Mouse (Mus musculus) midbrain, embryonic 14.5 days (tissue): ENCODE data around the gene Ptgdr. TPM values are rescaled to one million over a fixed set of nuclear protein-coding genes. Genes with fewer than 3 reads are reported as not detected.
"Not testable (repeated sequence)": the region's sequence is repeated elsewhere in the genome, so short reads cannot be mapped to it uniquely, and the experiment has no call there.

Experiments used
- ATAC-seq: fragments of 200-750 bp; cut with Nextera tagmentation; 2 replicates; pipeline ENCODE4 v1.8.0; 2017; ENCODE audit warnings: moderate number of reproducible peaks, moderate library complexity; ENCODE audit not compliant: low FRiP score, low TSS enrichment
- DNase-seq: peaks from one replicate; pipeline ENCODE4 v3.0.0-alpha.2; 2015
- H3K27ac ChIP-seq: fragments of 300-500 bp; sonication (generic); replicated peaks from 2 replicates; pipeline ENCODE4 v1.5.1; 2014; ENCODE audit warnings: mild to moderate bottlenecking, low read depth, low read length, moderate library complexity
- H3K27me3 ChIP-seq: fragments of 300-500 bp; sonication (generic); 2 replicates; pipeline ENCODE4 v1.6.1; 2014; ENCODE audit warnings: low read length, control low read depth, mixed read lengths; ENCODE audit not compliant: control insufficient read depth, insufficient read depth
- H3K36me3 ChIP-seq: fragments of 300-500 bp; sonication (generic); 2 replicates; pipeline ENCODE4 v1.6.1; 2014; ENCODE audit warnings: low read length, control low read depth; ENCODE audit not compliant: control insufficient read depth, insufficient read depth
- H3K4me1 ChIP-seq: fragments of 300-500 bp; sonication (generic); 2 replicates; pipeline ENCODE4 v1.6.1; 2014; ENCODE audit warnings: mild to moderate bottlenecking, antibody characterized with exemption, low read length, control low read depth; ENCODE audit not compliant: control insufficient read depth, insufficient read depth
- H3K4me2 ChIP-seq: fragments of 300-500 bp; sonication (generic); 2 replicates; pipeline ENCODE4 v1.6.1; 2014; ENCODE audit warnings: mild to moderate bottlenecking, low read length, moderate library complexity
- H3K4me3 ChIP-seq: fragments of 300-500 bp; sonication (generic); replicated peaks from 2 replicates; pipeline ENCODE4 v1.5.1; 2014; ENCODE audit warnings: low read depth, low read length
- H3K9ac ChIP-seq: fragments of 300-500 bp; sonication (generic); replicated peaks from 2 replicates; pipeline ENCODE4 v1.6.1; 2014; ENCODE audit warnings: mild to moderate bottlenecking, low read length, moderate library complexity
- H3K9me3 ChIP-seq: fragments of 300-500 bp; sonication (generic); 2 replicates; pipeline ENCODE4 v1.6.1; 2016; ENCODE audit warnings: low read length, control low read depth, mixed read lengths; ENCODE audit not compliant: control insufficient read depth
- WGBS: fragments of 180-500 bp; shearing (Covaris S2); extraction: QIAGEN DNeasy Blood & Tissue Kit; methylation state at CpG from one replicate; pipeline ENCODE4 v1.1.7; 2014; 5-methylcytosine and 5-hydroxymethylcytosine counted together
- polyA plus RNA-seq: library from polyadenylated mRNA; unstranded; fragments of >200 nt; fragmentation: Nextera tagmentation; extraction: Ambion mirVana; gene quantifications from 2 replicates; pipeline ENCODE4 v1.2.1, GENCODE M21; 2014

Gene Ptgdr
- polyA plus RNA-seq, 1 experiment from 2014 or later = 0.07 TPM

- DNase-seq = no peak
- H3K4me3 ChIP-seq = peak overlapping the region; percentile 30
- H3K4me1 ChIP-seq = no peaks in the 10 kb centered on the region
- 10% methylated on average over 12 of the region's 12 CpGs for WGBS
- no peak overlapping the region for H3K9ac ChIP-seq
- H3K27ac ChIP-seq = no peak overlapping the region
- ATAC-seq = no peak
- H3K4me2 ChIP-seq = peak overlapping the region; percentile 54
- H3K9me3 ChIP-seq = no peaks in the 10 kb centered on the region
- peaks cover 19% of the 10 kb centered on the region; the same call in 1 of the 2 replicates for H3K27me3 ChIP-seq
- no peaks in the 10 kb centered on the region for H3K36me3 ChIP-seq
Measured at GRCm38 (mm10) chr14:44858372-44858771, 803 bp downstream of the Ptgdr start.

DNA sequence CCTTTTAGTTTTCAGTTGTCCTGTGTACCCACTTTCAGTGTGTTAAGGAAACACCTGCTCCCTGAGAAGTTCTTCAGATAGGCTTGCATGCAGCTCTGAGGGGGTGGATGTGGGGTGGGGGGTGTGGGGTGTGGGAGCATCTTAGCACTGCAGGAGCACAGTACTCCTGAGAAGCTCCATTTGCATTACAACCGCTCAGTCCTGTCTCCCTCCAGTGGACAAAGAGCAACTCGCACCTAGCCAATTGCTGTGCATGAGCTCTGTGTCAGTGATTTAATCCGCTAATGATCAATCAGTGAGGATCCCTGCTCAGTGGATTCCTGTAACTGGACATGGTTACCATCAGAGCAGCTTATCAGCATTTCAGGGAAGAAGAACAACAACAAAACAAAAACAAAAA lies 8.5 kb downstream of the Ptgdr start:
- ATAC-seq (peak; percentile 68; the same call in 1 of the 2 replicates), DNase-seq (peak; percentile 51)
- not testable (repeated sequence) for H3K27me3 ChIP-seq, H3K27ac ChIP-seq, H3K9me3 ChIP-seq, H3K9ac ChIP-seq, H3K4me3 ChIP-seq, H3K4me1 ChIP-seq, H3K4me2 ChIP-seq, H3K36me3 ChIP-seq
- WGBS = 1% methylated on average over 3 of the region's 3 CpGs

DNA sequence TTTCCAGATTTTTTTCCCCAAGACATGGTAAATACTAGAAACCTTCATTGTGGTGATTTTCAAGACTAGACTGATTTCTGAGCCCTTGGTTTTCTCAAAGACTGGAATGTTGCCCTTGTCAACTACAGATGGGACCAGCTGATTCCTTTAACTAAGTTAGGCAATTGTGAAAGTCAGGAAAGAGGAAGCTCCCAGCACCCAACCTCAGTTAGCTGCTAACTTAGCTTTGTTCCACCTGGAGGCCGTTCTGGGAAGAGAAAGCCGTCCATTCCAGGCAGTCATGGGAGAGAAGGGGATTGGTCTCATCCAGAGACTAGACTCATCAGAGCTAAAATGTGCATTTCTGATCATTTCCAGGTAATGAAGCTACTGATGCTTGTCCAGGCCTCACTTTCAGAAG lies 11.4 kb downstream of the Ptgdr start:
- DNase-seq = no peak
- Histone ChIP-seq H3K36me3 (no peaks in the 10 kb centered on the region), H3K4me1 (no peaks in the 10 kb centered on the region), H3K9me3 (no peaks in the 10 kb centered on the region), H3K4me3 (no peak overlapping the region), H3K9ac (no peak overlapping the region), H3K27ac (no peak overlapping the region), H3K27me3 (no peaks in the 10 kb centered on the region), H3K4me2 (no peak overlapping the region)
- 96% methylated on average over 2 of the region's 2 CpGs for WGBS
- ATAC-seq = no peak

DNA sequence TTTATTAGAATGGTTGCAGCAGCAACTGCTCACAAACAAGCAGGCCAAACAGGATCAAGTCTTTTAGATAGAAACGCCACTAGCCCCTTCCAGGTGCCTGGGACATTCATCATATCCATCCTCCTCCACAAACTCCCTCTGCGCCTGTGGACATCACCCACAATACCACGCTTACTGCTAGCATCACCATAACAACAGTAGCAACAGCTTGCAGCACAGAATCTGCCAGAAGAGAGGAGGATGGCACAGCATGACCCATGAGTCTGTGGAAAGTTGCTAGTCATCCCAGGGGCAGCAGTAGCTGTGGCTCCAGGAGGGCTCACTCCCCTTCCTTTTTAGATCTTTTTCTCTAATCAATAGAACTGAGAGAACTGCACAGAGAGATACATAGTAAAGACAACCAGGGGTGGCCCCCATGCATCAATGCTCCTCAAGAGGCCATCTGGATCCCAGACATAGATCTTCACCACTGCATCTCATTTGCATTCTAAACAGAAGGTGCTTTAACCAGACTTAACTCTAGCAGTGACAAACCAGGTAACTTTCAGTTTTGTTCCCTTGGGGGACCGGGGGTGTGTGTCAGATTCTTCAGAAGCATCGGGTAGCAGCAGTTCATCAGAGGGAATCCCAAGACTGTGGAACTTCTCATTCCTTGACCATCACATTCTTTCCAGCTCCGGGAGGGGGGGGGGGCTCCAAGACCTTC lies 12.5 kb downstream of the Ptgdr start:
- no peak for ATAC-seq
- WGBS = 64% methylated on average over 6 of the region's 6 CpGs
- Histone ChIP-seq H3K4me2 (no peak overlapping the region), H3K9ac (no peak overlapping the region), H3K4me3 (no peak overlapping the region), H3K27me3 (no peaks in the 10 kb centered on the region), H3K9me3 (no peaks in the 10 kb centered on the region), H3K27ac (no peak overlapping the region), H3K4me1 (no peaks in the 10 kb centered on the region), H3K36me3 (no peaks in the 10 kb centered on the region)
- no peak for DNase-seq

GRCm38 (mm10) chr14:44843768-44844755 lies 15.1 kb downstream of the Ptgdr start:
- 38% methylated on average over 15 of the region's 15 CpGs for WGBS
- Histone ChIP-seq H3K36me3 (no peaks in the 10 kb centered on the region), H3K4me1 (no peaks in the 10 kb centered on the region), H3K9me3 (no peaks in the 10 kb centered on the region), H3K27ac (no peak overlapping the region), H3K4me2 (peak overlapping the region; percentile 42), H3K27me3 (no peaks in the 10 kb centered on the region), H3K9ac (0 out of 2 replicates have a peak overlapping the region, but pooled peaks have one; percentile 6), H3K4me3 (no peak overlapping the region)
- DNase-seq (peak; percentile 19), ATAC-seq (peak; percentile 38; the same call in 1 of the 2 replicates)

- H3K4me1 ChIP-seq = no peaks in the 10 kb centered on the region
- no peak overlapping the region for H3K27ac ChIP-seq
- H3K9ac ChIP-seq = no peak overlapping the region
- H3K4me2 ChIP-seq = no peak overlapping the region
- no peaks in the 10 kb centered on the region for H3K27me3 ChIP-seq
- H3K36me3 ChIP-seq = no peaks in the 10 kb centered on the region
- no peaks in the 10 kb centered on the region for H3K9me3 ChIP-seq
- H3K4me3 ChIP-seq = no peak overlapping the region
- WGBS = 24% methylated on average over 1 of the region's 1 CpGs
- DNase-seq (no peak), ATAC-seq (no peak)
Measured at GRCm38 (mm10) chr14:44838685-44839084, 20.5 kb downstream of the Ptgdr start.

DNA sequence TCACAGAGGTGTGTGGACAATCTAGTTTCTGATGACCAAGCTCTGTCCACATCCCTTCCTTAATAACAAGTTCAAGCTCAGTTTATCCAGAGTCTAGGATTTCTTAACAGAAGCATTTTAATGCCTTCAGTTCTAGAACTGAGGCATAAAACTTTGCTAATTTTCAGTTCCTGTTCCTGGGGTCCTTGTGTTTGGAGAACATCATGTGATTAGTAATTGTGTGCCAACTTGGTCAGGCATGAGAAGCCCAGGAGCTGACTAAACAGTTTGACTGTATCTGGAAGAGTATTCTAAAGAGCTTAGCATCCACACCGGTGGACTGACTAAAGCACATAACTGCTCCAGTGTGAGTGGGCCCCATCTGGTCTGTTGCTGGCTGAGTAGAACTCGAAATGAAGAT lies 24.0 kb downstream of the Ptgdr start:
- no peak overlapping the region for H3K27ac ChIP-seq
- ATAC-seq = no peak
- no peak overlapping the region for H3K4me3 ChIP-seq

GRCm38 (mm10) chr14:44834134-44834533 lies 25.0 kb downstream of the Ptgdr start:
- 18% methylated on average over 3 of the region's 3 CpGs for WGBS
- not testable (repeated sequence) for H3K4me2 ChIP-seq, H3K27ac ChIP-seq, H3K9ac ChIP-seq, ATAC-seq, H3K4me1 ChIP-seq, H3K9me3 ChIP-seq, H3K36me3 ChIP-seq, H3K27me3 ChIP-seq, H3K4me3 ChIP-seq
- DNase-seq = peak; percentile 4

More for the DNA sequence above, 24.0 kb downstream of the Ptgdr start:
- WGBS = 86% methylated on average over 2 of the region's 2 CpGs
- no peaks in the 10 kb centered on the region for H3K4me1 ChIP-seq
- no peak for DNase-seq
- no peaks in the 10 kb centered on the region for H3K27me3 ChIP-seq
- no peak overlapping the region for H3K4me2 ChIP-seq
- H3K9ac ChIP-seq = no peak overlapping the region
- H3K9me3 ChIP-seq = no peaks in the 10 kb centered on the region
- no peaks in the 10 kb centered on the region for H3K36me3 ChIP-seq
